In the genomic region with DNA sequence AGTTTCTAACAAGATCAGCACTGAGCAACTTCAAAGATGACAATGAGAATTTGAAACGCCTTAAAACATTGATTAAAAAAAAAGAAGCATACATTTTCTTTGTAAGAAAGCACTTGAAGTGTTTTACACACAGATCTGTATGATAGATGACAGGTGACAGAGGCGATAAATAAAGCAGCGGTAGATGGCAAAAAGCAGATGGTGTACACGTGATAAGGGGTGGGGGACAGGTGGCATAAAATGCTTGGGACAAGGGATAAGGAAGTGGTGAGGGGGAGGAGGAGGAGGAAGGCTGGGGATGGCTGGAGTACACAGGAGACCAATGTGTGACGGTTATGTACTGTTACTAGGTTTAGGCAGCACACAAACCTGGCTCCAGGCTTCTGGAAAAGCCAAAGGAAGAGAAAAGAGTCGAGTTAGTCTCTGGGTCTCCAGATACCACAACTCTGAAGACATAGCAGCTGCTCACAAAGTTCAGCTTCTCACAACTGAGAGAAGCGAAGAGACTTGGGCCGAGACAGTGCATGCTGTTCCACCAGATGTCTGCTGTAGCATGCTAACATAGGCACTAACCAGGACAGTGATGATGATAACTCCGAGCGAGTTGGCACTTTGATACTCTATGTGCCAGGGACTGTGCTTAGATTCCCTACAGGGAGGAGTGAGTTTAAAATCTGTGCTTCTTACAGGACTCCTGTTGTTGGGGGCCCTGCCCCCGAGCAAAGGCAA, we compare ENCODE assay signal across 15 mouse cellular contexts.
"Had no signal": no experiment of that assay in that cellular context is flagged by ENCODE, and none has a peak within 500 bp of the region (broad histone marks: within the 10 kb centered on the region; RNA-seq: fewer than 3 reads in every experiment).

No protein-coding gene starts in this region.

- H3K36me3 ChIP-seq: limb, embryonic 12.5 days; liver, embryonic 13.5 days; lung, embryonic 15.5 days; midbrain, embryonic 12.5 days; neural tube, embryonic 15.5 days had no signal

- H3K27me3 ChIP-seq: limb, embryonic 12.5 days; liver, embryonic 13.5 days; lung, embryonic 15.5 days; megakaryocyte, embryonic 14.5 days; neural tube, embryonic 15.5 days had no signal

- H3K4me2 ChIP-seq: limb, embryonic 12.5 days; liver, embryonic 13.5 days; lung, embryonic 15.5 days; midbrain, embryonic 12.5 days; neural tube, embryonic 15.5 days had no signal

- H3K4me3 ChIP-seq: limb, embryonic 12.5 days; liver, embryonic 13.5 days; lung, embryonic 15.5 days; megakaryocyte, embryonic 14.5 days; midbrain, embryonic 12.5 days; neural tube, embryonic 15.5 days had no signal

- H3K27ac ChIP-seq: limb, embryonic 12.5 days; liver, embryonic 13.5 days; lung, embryonic 15.5 days; macrophage; midbrain, embryonic 12.5 days; neural tube, embryonic 15.5 days had no signal

- H3K9me3 ChIP-seq: neural tube, embryonic 15.5 days had no signal

- H3K9ac ChIP-seq: limb, embryonic 12.5 days; liver, embryonic 13.5 days; liver, postnatal 0 days; lung, embryonic 15.5 days; midbrain, embryonic 12.5 days; neural tube, embryonic 15.5 days had no signal

- DNase-seq: kidney, adult 8-10 months; kidney, postnatal 36 days; layer of hippocampus, adult 9-11 months; liver; liver, embryonic 13.5 days; liver, postnatal 0 days; lung, postnatal 14 days had no signal

- ATAC-seq: intestine, postnatal 0 days; liver, postnatal 0 days; midbrain, embryonic 16.5 days had no signal
